Mouse (Mus musculus) thymus, adult 2 months (tissue): ENCODE data around the gene Tll2. TPM values are rescaled to one million over a fixed set of nuclear protein-coding genes. Genes with fewer than 3 reads are reported as not detected.

Experiments used
- DNase-seq: peaks from one replicate; pipeline ENCODE4 v3.0.0; 2021
- H3K27ac ChIP-seq: fragments of 200-500 bp; 2 replicates; pipeline ENCODE4 v1.5.1; 2012; ENCODE audit warnings: low read length, control low read depth; ENCODE audit not compliant: control insufficient read depth, insufficient read depth
- H3K27me3 ChIP-seq: fragments of 200-500 bp; 2 replicates; pipeline ENCODE4 v1.6.1; 2012; ENCODE audit warnings: mild to moderate bottlenecking, low read length, moderate library complexity, mixed read lengths; ENCODE audit not compliant: control insufficient read depth, insufficient read depth
- H3K36me3 ChIP-seq: fragments of 200-500 bp; 2 replicates; pipeline ENCODE4 v1.6.1; 2012; ENCODE audit warnings: mild to moderate bottlenecking, low read length, moderate library complexity; ENCODE audit not compliant: control insufficient read depth, insufficient read depth
- H3K4me1 ChIP-seq: fragments of 200-500 bp; replicated peaks from 2 replicates; pipeline ENCODE4 v1.6.1; 2012; ENCODE audit warnings: low read length; ENCODE audit not compliant: control insufficient read depth, insufficient read depth
- H3K4me3 ChIP-seq: fragments of 200-500 bp; 2 replicates; pipeline ENCODE4 v1.5.1; 2012; ENCODE audit warnings: mild to moderate bottlenecking, low read length, control low read depth, moderate library complexity; ENCODE audit not compliant: control insufficient read depth, insufficient read depth
- CTCF ChIP-seq: fragments of 200-500 bp; IDR thresholded peaks from 2 replicates; pipeline ENCODE4 v1.5.1; 2012; ENCODE audit warnings: mild to moderate bottlenecking, control low read depth, low read length, moderate library complexity, borderline replicate concordance; ENCODE audit not compliant: control insufficient read depth, poor library complexity, insufficient read depth; ENCODE audit errors: extremely low read depth
- POLR2A ChIP-seq: fragments of 200-500 bp; IDR thresholded peaks from 2 replicates; pipeline ENCODE4 v1.6.1; 2012; ENCODE audit warnings: mild to moderate bottlenecking, low read length, control low read depth, moderate library complexity; ENCODE audit not compliant: control insufficient read depth, poor library complexity, insufficient read depth; ENCODE audit errors: extremely low read depth
- WGBS: fragments of 180-500 bp; shearing (Covaris S2); methylation state at CpG from one replicate; pipeline ENCODE4 v1.1.7; 2018; 5-methylcytosine and 5-hydroxymethylcytosine counted together
- polyA plus RNA-seq: library from polyadenylated mRNA; depleted of rRNA; stranded (reverse); fragments of >200 nt; gene quantifications from 2 replicates; pipeline ENCODE4 v1.2.3, GENCODE M21; 2012

Tll2 gene
- polyA plus RNA-seq, 1 experiment: 0.05 TPM

GRCm38 (mm10) chr19:41104922-41105321 lies 101.7 kb downstream of the Tll2 start:
- H3K36me3 ChIP-seq: no peaks in the 10 kb centered on the region
- WGBS: 59% methylated on average over 8 of the region's 8 CpGs
- DNase-seq: no peak
- no peaks in the 10 kb centered on the region for H3K4me1 ChIP-seq
- H3K27ac ChIP-seq: no peak overlapping the region
- TF ChIP-seq POLR2A (no peak), CTCF (no peak)
- H3K4me3 ChIP-seq: no peak overlapping the region
- H3K27me3 ChIP-seq: no peaks in the 10 kb centered on the region

GRCm38 (mm10) chr19:41101390-41101789 lies 105.2 kb downstream of the Tll2 start:
- H3K27me3 ChIP-seq: no peaks in the 10 kb centered on the region
- no peak overlapping the region for H3K4me3 ChIP-seq
- no peak for TF ChIP-seq CTCF
- TF ChIP-seq POLR2A: no peak
- no peak for DNase-seq
- no peak overlapping the region for H3K27ac ChIP-seq
- 68% methylated on average over 8 of the region's 8 CpGs for WGBS
- no peaks in the 10 kb centered on the region for H3K36me3 ChIP-seq
- H3K4me1 ChIP-seq: peaks cover 5% of the 10 kb centered on the region; the same call in 1 of the 2 replicates

GRCm38 (mm10) chr19:41100863-41101262 lies 105.8 kb downstream of the Tll2 start:
- Histone ChIP-seq H3K36me3 (no peaks in the 10 kb centered on the region), H3K27me3 (no peaks in the 10 kb centered on the region), H3K4me1 (peaks cover 5% of the 10 kb centered on the region; the same call in 1 of the 2 replicates), H3K27ac (no peak overlapping the region), H3K4me3 (no peak overlapping the region)
- no peak for DNase-seq
- 95% methylated on average over 7 of the region's 7 CpGs for WGBS
- no peak for TF ChIP-seq CTCF
- TF ChIP-seq POLR2A: no peak

GRCm38 (mm10) chr19:41097038-41097437 lies 109.6 kb downstream of the Tll2 start:
- H3K4me1 ChIP-seq: peaks cover 5% of the 10 kb centered on the region; the same call in 1 of the 2 replicates
- H3K4me3 ChIP-seq: no peak overlapping the region
- DNase-seq: no peak
- no peak overlapping the region for H3K27ac ChIP-seq
- no peak for TF ChIP-seq CTCF
- no peak for TF ChIP-seq POLR2A
- H3K27me3 ChIP-seq: no peaks in the 10 kb centered on the region
- WGBS: 80% methylated on average over 4 of the region's 4 CpGs
- H3K36me3 ChIP-seq: no peaks in the 10 kb centered on the region

GRCm38 (mm10) chr19:41091901-41092300 lies 114.7 kb downstream of the Tll2 start:
- Histone ChIP-seq H3K27me3 (no peaks in the 10 kb centered on the region), H3K36me3 (no peaks in the 10 kb centered on the region), H3K4me1 (peaks cover 9% of the 10 kb centered on the region), H3K4me3 (no peak overlapping the region), H3K27ac (no peak overlapping the region)
- 33% methylated on average over 2 of the region's 2 CpGs for WGBS
- DNase-seq: no peak
- TF ChIP-seq POLR2A (no peak), CTCF (no peak)

GRCm38 (mm10) chr19:41089833-41090232 lies 116.8 kb downstream of the Tll2 start:
- Histone ChIP-seq H3K4me1 (peaks cover 9% of the 10 kb centered on the region), H3K36me3 (no peaks in the 10 kb centered on the region), H3K27ac (no peak overlapping the region), H3K4me3 (no peak overlapping the region), H3K27me3 (no peaks in the 10 kb centered on the region)
- peak; percentile 58 for DNase-seq
- WGBS: 11% methylated on average over 5 of the region's 5 CpGs
- TF ChIP-seq POLR2A (no peak), CTCF (no peak)

- peak; percentile 40 for DNase-seq
- H3K27ac ChIP-seq: no peak overlapping the region
- H3K36me3 ChIP-seq: no peaks in the 10 kb centered on the region
- peaks cover 9% of the 10 kb centered on the region for H3K4me1 ChIP-seq
- H3K27me3 ChIP-seq: no peaks in the 10 kb centered on the region
- TF ChIP-seq POLR2A (no peak), CTCF (no peak)
- 0 out of 2 replicates have a peak overlapping the region, but pooled peaks have one; percentile 15 for H3K4me3 ChIP-seq
- 17% methylated on average over 18 of the region's 18 CpGs for WGBS
These were observed 118.1 kb downstream of the Tll2 start for GRCm38 (mm10) chr19:41088491-41088890.
